Mouse (Mus musculus): Measurements from ENCODE around the gene Atxn3. TPM values are rescaled to one million over a fixed set of nuclear protein-coding genes. Genes with fewer than 3 reads are reported as not detected.
A peak's percentile ranks its signal among the peaks of the same experiment; 100 is the strongest.

The Atxn3 gene
- polyA plus RNA-seq, 1 experiment = 34.9 TPM

- H3K36me3 ChIP-seq (ENCODE audit: control insufficient read depth, insufficient read depth, low read length, poor library complexity, severe bottlenecking) = peaks cover 4% of the 10 kb centered on the region
- no peaks in the 10 kb centered on the region for H3K27me3 ChIP-seq (ENCODE audit: control insufficient read depth, insufficient read depth, low read length, poor library complexity, severe bottlenecking)
- no peak overlapping the region for H3K4me3 ChIP-seq (ENCODE audit: low read depth, low read length)
- TF ChIP-seq EP300 (IDR thresholded peaks at IDR 0.05; ENCODE audit: insufficient read depth, low read depth, low read length) = no peak
- TF ChIP-seq POLR2A (IDR thresholded peaks at IDR 0.05; ENCODE audit: insufficient read depth, low read length) = no peak
- TF ChIP-seq CTCF (IDR thresholded peaks at IDR 0.05; ENCODE audit: low read depth, low read length) = no peak
- H3K27ac ChIP-seq (ENCODE audit: insufficient read depth, low read length) = no peak overlapping the region
- H3K9me3 ChIP-seq (replicated peaks; ENCODE audit: control insufficient read depth, insufficient read depth, low read length, poor library complexity, severe bottlenecking) = no peaks in the 10 kb centered on the region
- H3K9ac ChIP-seq (ENCODE audit: low read depth, poor library complexity, severe bottlenecking) = no peak overlapping the region
- H3K4me1 ChIP-seq (ENCODE audit: control insufficient read depth, insufficient read depth, low read length) = no peaks in the 10 kb centered on the region
Measured at GRCm38 (mm10) chr12:101919847-101920246, 38.2 kb downstream of the Atxn3 start.

- Histone ChIP-seq H3K27ac (ENCODE audit: insufficient read depth, low read length) (no peak overlapping the region), H3K9ac (ENCODE audit: low read depth, poor library complexity, severe bottlenecking) (no peak overlapping the region), H3K9me3 (replicated peaks; ENCODE audit: control insufficient read depth, insufficient read depth, low read length, poor library complexity, severe bottlenecking) (no peaks in the 10 kb centered on the region), H3K36me3 (ENCODE audit: control insufficient read depth, insufficient read depth, low read length, poor library complexity, severe bottlenecking) (no peaks in the 10 kb centered on the region), H3K27me3 (ENCODE audit: control insufficient read depth, insufficient read depth, low read length, poor library complexity, severe bottlenecking) (no peaks in the 10 kb centered on the region), H3K4me3 (ENCODE audit: low read depth, low read length) (no peak overlapping the region), H3K4me1 (ENCODE audit: control insufficient read depth, insufficient read depth, low read length) (no peaks in the 10 kb centered on the region)
- TF ChIP-seq EP300 (IDR thresholded peaks at IDR 0.05; ENCODE audit: insufficient read depth, low read depth, low read length) (no peak), CTCF (IDR thresholded peaks at IDR 0.05; ENCODE audit: low read depth, low read length) (no peak), POLR2A (IDR thresholded peaks at IDR 0.05; ENCODE audit: insufficient read depth, low read length) (no peak)
Measured at GRCm38 (mm10) chr12:101917165-101917564, 40.9 kb downstream of the Atxn3 start.

DNA sequence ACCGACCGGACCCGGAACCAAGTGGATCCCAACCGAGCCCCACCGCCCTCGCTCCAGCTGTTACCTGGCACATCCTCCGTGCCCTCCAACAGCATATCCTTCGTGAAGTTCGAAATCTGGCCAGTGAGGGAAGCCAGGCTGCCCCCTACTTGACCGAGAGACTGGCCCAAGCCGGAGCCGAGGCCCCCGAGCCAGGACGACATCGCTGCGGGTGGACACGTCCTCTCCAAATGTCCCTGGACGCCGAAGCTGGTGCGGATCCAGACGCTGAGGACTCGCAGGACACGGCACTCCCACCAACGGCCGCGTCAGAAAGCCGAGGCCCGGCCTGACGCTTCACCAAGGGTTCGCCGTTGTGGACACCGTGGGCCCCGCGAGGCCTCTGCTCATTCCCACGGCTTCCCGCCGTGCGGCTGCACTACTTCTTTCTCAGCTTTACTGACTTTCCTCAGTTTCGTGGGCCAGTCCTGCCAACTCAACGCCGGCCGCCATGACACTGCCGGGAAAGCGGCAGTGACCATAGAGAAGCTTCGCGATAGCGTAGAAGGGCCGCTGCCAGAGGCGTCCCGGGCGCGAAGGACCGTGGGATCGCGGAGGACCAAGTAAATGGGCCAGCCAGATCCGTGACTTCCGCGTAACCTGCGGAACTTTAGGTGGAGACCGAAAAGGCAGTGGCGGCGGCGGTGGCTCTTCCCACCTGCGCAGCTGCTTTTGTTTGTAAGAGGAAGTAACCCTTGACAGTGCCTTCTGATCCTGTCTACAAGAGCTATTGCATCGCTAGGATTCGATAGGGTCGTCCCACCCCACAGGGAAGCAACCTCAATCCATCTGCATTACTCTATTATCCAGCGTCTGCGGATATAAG lies 45.2 kb downstream of the Atxn3 start, which contains the start of gene Trip11:
Gene Trip11 (minus strand): TSS at position 642 of the 865 bp plus-strand sequence.
- H3K36me3 ChIP-seq (ENCODE audit: control insufficient read depth, insufficient read depth, low read length, poor library complexity, severe bottlenecking) = peaks cover 2% of the 10 kb centered on the region; the same call in 1 of the 2 replicates
- H3K4me1 ChIP-seq (ENCODE audit: control insufficient read depth, insufficient read depth, low read length) = no peaks in the 10 kb centered on the region
- H3K27me3 ChIP-seq (ENCODE audit: control insufficient read depth, insufficient read depth, low read length, poor library complexity, severe bottlenecking) = no peaks in the 10 kb centered on the region
- no peak for TF ChIP-seq CTCF (IDR thresholded peaks at IDR 0.05; ENCODE audit: low read depth, low read length)
- peak; percentile 22 for TF ChIP-seq POLR2A (IDR thresholded peaks at IDR 0.05; ENCODE audit: insufficient read depth, low read length)
- no peak for TF ChIP-seq EP300 (IDR thresholded peaks at IDR 0.05; ENCODE audit: insufficient read depth, low read depth, low read length)
- no peak within 1 kb of the TSS for H3K27ac ChIP-seq (ENCODE audit: insufficient read depth, low read length)
- H3K9ac ChIP-seq (ENCODE audit: low read depth, poor library complexity, severe bottlenecking) = peak within 1 kb of the TSS; percentile 68
- no peaks in the 10 kb centered on the region for H3K9me3 ChIP-seq (replicated peaks; ENCODE audit: control insufficient read depth, insufficient read depth, low read length, poor library complexity, severe bottlenecking)
- H3K4me3 ChIP-seq (ENCODE audit: low read depth, low read length) = peak within 1 kb of the TSS; percentile 80

GRCm38 (mm10) chr12:101911346-101911745 lies 46.7 kb downstream of the Atxn3 start:
- no peaks in the 10 kb centered on the region for H3K9me3 ChIP-seq (replicated peaks; ENCODE audit: control insufficient read depth, insufficient read depth, low read length, poor library complexity, severe bottlenecking)
- TF ChIP-seq EP300 (IDR thresholded peaks at IDR 0.05; ENCODE audit: insufficient read depth, low read depth, low read length) (no peak), CTCF (IDR thresholded peaks at IDR 0.05; ENCODE audit: low read depth, low read length) (no peak), POLR2A (IDR thresholded peaks at IDR 0.05; ENCODE audit: insufficient read depth, low read length) (no peak)
- peaks cover 2% of the 10 kb centered on the region; the same call in 1 of the 2 replicates for H3K36me3 ChIP-seq (ENCODE audit: control insufficient read depth, insufficient read depth, low read length, poor library complexity, severe bottlenecking)
- no peaks in the 10 kb centered on the region for H3K4me1 ChIP-seq (ENCODE audit: control insufficient read depth, insufficient read depth, low read length)
- H3K27ac ChIP-seq (ENCODE audit: insufficient read depth, low read length) = no peak overlapping the region
- H3K9ac ChIP-seq (ENCODE audit: low read depth, poor library complexity, severe bottlenecking) = no peak overlapping the region
- no peak overlapping the region for H3K4me3 ChIP-seq (ENCODE audit: low read depth, low read length)
- H3K27me3 ChIP-seq (ENCODE audit: control insufficient read depth, insufficient read depth, low read length, poor library complexity, severe bottlenecking) = no peaks in the 10 kb centered on the region

GRCm38 (mm10) chr12:101910360-101910759 lies 47.7 kb downstream of the Atxn3 start:
- Histone ChIP-seq H3K9ac (ENCODE audit: low read depth, poor library complexity, severe bottlenecking) (no peak overlapping the region), H3K27me3 (ENCODE audit: control insufficient read depth, insufficient read depth, low read length, poor library complexity, severe bottlenecking) (no peaks in the 10 kb centered on the region), H3K4me3 (ENCODE audit: low read depth, low read length) (no peak overlapping the region), H3K27ac (ENCODE audit: insufficient read depth, low read length) (no peak overlapping the region), H3K36me3 (ENCODE audit: control insufficient read depth, insufficient read depth, low read length, poor library complexity, severe bottlenecking) (peaks cover 2% of the 10 kb centered on the region; the same call in 1 of the 2 replicates), H3K4me1 (ENCODE audit: control insufficient read depth, insufficient read depth, low read length) (no peaks in the 10 kb centered on the region), H3K9me3 (replicated peaks; ENCODE audit: control insufficient read depth, insufficient read depth, low read length, poor library complexity, severe bottlenecking) (no peaks in the 10 kb centered on the region)
- TF ChIP-seq POLR2A (IDR thresholded peaks at IDR 0.05; ENCODE audit: insufficient read depth, low read length) = no peak
- TF ChIP-seq EP300 (IDR thresholded peaks at IDR 0.05; ENCODE audit: insufficient read depth, low read depth, low read length) = no peak
- no peak for TF ChIP-seq CTCF (IDR thresholded peaks at IDR 0.05; ENCODE audit: low read depth, low read length)

GRCm38 (mm10) chr12:101905817-101906216 lies 52.2 kb downstream of the Atxn3 start:
- TF ChIP-seq EP300 (IDR thresholded peaks at IDR 0.05; ENCODE audit: insufficient read depth, low read depth, low read length) (no peak), CTCF (IDR thresholded peaks at IDR 0.05; ENCODE audit: low read depth, low read length) (no peak), POLR2A (IDR thresholded peaks at IDR 0.05; ENCODE audit: insufficient read depth, low read length) (no peak)
- Histone ChIP-seq H3K27me3 (ENCODE audit: control insufficient read depth, insufficient read depth, low read length, poor library complexity, severe bottlenecking) (no peaks in the 10 kb centered on the region), H3K4me1 (ENCODE audit: control insufficient read depth, insufficient read depth, low read length) (no peaks in the 10 kb centered on the region), H3K4me3 (ENCODE audit: low read depth, low read length) (no peak overlapping the region), H3K36me3 (ENCODE audit: control insufficient read depth, insufficient read depth, low read length, poor library complexity, severe bottlenecking) (peaks cover 2% of the 10 kb centered on the region; the same call in 1 of the 2 replicates), H3K9ac (ENCODE audit: low read depth, poor library complexity, severe bottlenecking) (no peak overlapping the region), H3K9me3 (replicated peaks; ENCODE audit: control insufficient read depth, insufficient read depth, low read length, poor library complexity, severe bottlenecking) (no peaks in the 10 kb centered on the region), H3K27ac (ENCODE audit: insufficient read depth, low read length) (no peak overlapping the region)
